In the genomic region with DNA sequence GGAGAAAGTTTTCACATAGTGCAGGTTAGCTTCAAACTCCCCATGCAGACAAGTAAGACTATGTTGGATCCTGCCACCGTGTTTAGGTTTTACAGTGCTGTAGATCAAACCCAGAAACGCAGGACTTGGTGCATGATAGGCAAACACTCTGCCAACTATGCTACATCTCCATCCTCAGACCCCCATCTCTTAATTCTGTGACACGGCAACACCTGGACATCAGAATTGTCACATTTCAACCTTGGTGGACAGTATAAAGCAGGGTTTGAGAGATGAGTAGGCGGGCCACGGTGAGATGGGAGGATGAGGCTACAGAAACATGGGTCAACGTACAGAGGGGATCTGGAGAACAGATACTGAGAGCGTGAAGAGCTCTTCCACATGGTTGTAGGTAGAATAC, we compare ENCODE assay signal across 8 mouse cellular contexts.
A peak's percentile ranks its signal among the peaks of the same experiment; 100 is the strongest.
DNase-seq lines count a peak whose midpoint lies in the region; ATAC-seq and TF ChIP-seq lines count a peak whose summit lies in the region.
"Had no signal": no experiment of that assay in that cellular context is flagged by ENCODE, and none has a peak within 500 bp of the region (broad histone marks: within the 10 kb centered on the region; RNA-seq: fewer than 3 reads in every experiment).

No protein-coding gene starts in this region.

- H3K27ac ChIP-seq in kidney, postnatal 0 days: no peak overlapping the region
- H3K27ac ChIP-seq in embryonic facial prominence, embryonic 15.5 days (replicated peaks): no peak overlapping the region
- peak overlapping the region; percentile 29; the same call in 1 of the 2 replicates for H3K27ac ChIP-seq in hindbrain, postnatal 0 days
- no peak overlapping the region for H3K27ac ChIP-seq in neural tube, embryonic 15.5 days (replicated peaks)

- no peak for ATAC-seq in kidney, postnatal 0 days (replicated peaks; ENCODE audit: low FRiP score, low read depth)
- no peak for ATAC-seq in embryonic facial prominence, embryonic 15.5 days (ENCODE audit: insufficient number of reproducible peaks, low FRiP score, low TSS enrichment, low read depth)
- ATAC-seq in hindbrain, postnatal 0 days: no peak
- no peak for ATAC-seq in neural tube, embryonic 15.5 days (ENCODE audit: low FRiP score)

- H3K9ac ChIP-seq in kidney, postnatal 0 days (ENCODE audit: low read depth, low read length): no peak overlapping the region
- no peak overlapping the region for H3K9ac ChIP-seq in embryonic facial prominence, embryonic 15.5 days
- H3K9ac ChIP-seq in hindbrain, postnatal 0 days (replicated peaks; ENCODE audit: low read length): no peak overlapping the region; the same call in 1 of the 2 replicates
- H3K9ac ChIP-seq in neural tube, embryonic 15.5 days (replicated peaks): no peak overlapping the region

- WGBS in kidney, postnatal 0 days: 95% methylated on average over 7 of the region's 7 CpGs
- 90% methylated on average over 7 of the region's 7 CpGs for WGBS in embryonic facial prominence, embryonic 15.5 days
- WGBS in hindbrain, postnatal 0 days: 88% methylated on average over 7 of the region's 7 CpGs
- WGBS in neural tube, embryonic 15.5 days: 92% methylated on average over 7 of the region's 7 CpGs

- peak overlapping the region; percentile 53; the same call in 1 of the 2 replicates for H3K4me2 ChIP-seq in kidney, postnatal 0 days (ENCODE audit: low read length)
- H3K4me2 ChIP-seq in embryonic facial prominence, embryonic 15.5 days (replicated peaks): peak overlapping the region; percentile 44; the same call in 1 of the 2 replicates
- peak overlapping the region; percentile 58 for H3K4me2 ChIP-seq in hindbrain, postnatal 0 days (ENCODE audit: low read depth, low read length)
- H3K4me2 ChIP-seq in neural tube, embryonic 15.5 days: peak overlapping the region; percentile 49

- H3K4me3 ChIP-seq in kidney, postnatal 0 days (replicated peaks; ENCODE audit: low read depth, low read length): no peak overlapping the region
- peak overlapping the region; percentile 32; the same call in 1 of the 2 replicates for H3K4me3 ChIP-seq in embryonic facial prominence, embryonic 15.5 days (replicated peaks)
- H3K4me3 ChIP-seq in hindbrain, postnatal 0 days (ENCODE audit: low read length): peak overlapping the region; percentile 29; the same call in 1 of the 2 replicates
- 0 out of 2 replicates have a peak overlapping the region, but pooled peaks have one; percentile 23 for H3K4me3 ChIP-seq in neural tube, embryonic 15.5 days (replicated peaks)
- H3K4me3 ChIP-seq: myocyte had no signal

- no peaks in the 10 kb centered on the region for H3K4me1 ChIP-seq in kidney, postnatal 0 days (replicated peaks; ENCODE audit: insufficient read depth, low read length)
- H3K4me1 ChIP-seq in embryonic facial prominence, embryonic 15.5 days: peaks cover 3% of the 10 kb centered on the region; the same call in 1 of the 2 replicates
- H3K4me1 ChIP-seq in hindbrain, postnatal 0 days (ENCODE audit: insufficient read depth, low read length): no peaks in the 10 kb centered on the region; the same call in 1 of the 2 replicates
- peaks cover 7% of the 10 kb centered on the region; the same call in 1 of the 2 replicates for H3K4me1 ChIP-seq in neural tube, embryonic 15.5 days

- H3K9me3 ChIP-seq in kidney, postnatal 0 days (replicated peaks; ENCODE audit: low read length): no peaks in the 10 kb centered on the region
- no peaks in the 10 kb centered on the region for H3K9me3 ChIP-seq in embryonic facial prominence, embryonic 15.5 days (replicated peaks)
- no peaks in the 10 kb centered on the region for H3K9me3 ChIP-seq in hindbrain, postnatal 0 days (ENCODE audit: low read length)
- no peaks in the 10 kb centered on the region for H3K9me3 ChIP-seq in neural tube, embryonic 15.5 days (replicated peaks)

- H3K36me3 ChIP-seq in kidney, postnatal 0 days (ENCODE audit: insufficient read depth, low read length): no peaks in the 10 kb centered on the region
- no peaks in the 10 kb centered on the region for H3K36me3 ChIP-seq in embryonic facial prominence, embryonic 15.5 days
- H3K36me3 ChIP-seq in hindbrain, postnatal 0 days (ENCODE audit: insufficient read depth, low read length): no peaks in the 10 kb centered on the region
- H3K36me3 ChIP-seq in neural tube, embryonic 15.5 days: no peaks in the 10 kb centered on the region

- DNase-seq in kidney, postnatal 0 days (ENCODE audit: low spot score): no peak
- DNase-seq in kidney, postnatal 25 days: no peak
- DNase-seq in hindbrain, postnatal 0 days (ENCODE audit: low spot score): no peak
- no peak for DNase-seq in adrenal gland, postnatal 14 days
- no peak for DNase-seq in retina, embryonic 14.5 days (ENCODE audit: low spot score)

- no peak for TF ChIP-seq CTCF in kidney, postnatal 0 days (IDR thresholded peaks at IDR 0.05; ENCODE audit: low read depth)
- no peak for TF ChIP-seq CTCF in hindbrain, postnatal 0 days (IDR thresholded peaks at IDR 0.05; ENCODE audit: low read depth)

- H3K27me3 ChIP-seq in kidney, postnatal 0 days (ENCODE audit: insufficient read depth, low read length): no peaks in the 10 kb centered on the region
- no peaks in the 10 kb centered on the region for H3K27me3 ChIP-seq in embryonic facial prominence, embryonic 15.5 days
- no peaks in the 10 kb centered on the region for H3K27me3 ChIP-seq in hindbrain, postnatal 0 days (ENCODE audit: insufficient read depth, low read length)
- H3K27me3 ChIP-seq in neural tube, embryonic 15.5 days (replicated peaks): no peaks in the 10 kb centered on the region
